Mouse (Mus musculus): ENCODE results near the gene Serpina3c.
A peak's percentile ranks its signal among the peaks of the same experiment; 100 is the strongest.

Serpina3c gene

DNA sequence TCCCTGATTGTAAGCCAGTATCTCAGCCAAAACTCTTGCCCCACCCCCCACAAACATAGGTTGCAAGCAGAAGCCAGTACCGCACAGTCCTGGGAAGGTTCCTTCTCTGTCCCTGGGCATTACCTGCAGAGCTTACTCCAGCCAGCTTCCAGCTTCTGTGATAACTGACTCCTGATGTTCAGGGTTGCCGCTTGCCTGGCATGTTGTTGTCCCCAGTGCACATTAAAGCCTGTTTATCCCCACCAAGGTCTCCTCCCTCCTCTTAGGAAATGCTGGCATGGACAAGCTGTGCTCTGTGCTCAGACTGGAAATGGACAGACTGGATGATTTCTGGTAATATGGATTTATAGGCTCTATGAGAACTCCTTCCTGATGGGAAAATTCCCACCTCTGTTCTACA, at the start of gene Serpina3c:
Serpina3c (minus strand) TSS at position 215 of the 400 bp plus-strand sequence.
- no peak for DNase-seq (ENCODE audit: extremely low read depth, low read depth)

DNA sequence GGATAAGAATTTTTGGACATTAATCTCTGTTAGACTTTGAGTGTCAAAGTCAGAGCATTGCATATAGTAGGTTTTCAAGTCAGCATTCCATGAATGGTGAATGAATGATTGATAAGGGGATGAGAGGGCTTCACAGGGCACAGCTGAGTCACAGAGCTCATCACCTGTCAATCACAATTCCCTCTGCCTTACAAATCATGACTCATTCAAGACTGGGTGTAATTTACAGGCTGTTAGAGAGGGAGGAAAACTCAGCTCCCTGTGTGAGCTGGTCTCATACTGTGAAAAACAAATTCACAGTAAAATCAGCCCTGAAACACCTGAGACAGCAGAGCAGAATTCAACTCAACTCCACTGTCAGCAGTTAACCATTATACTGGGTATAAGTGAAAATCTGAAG, 37.2 kb upstream of the Serpina3c start:
- no peak for DNase-seq (ENCODE audit: extremely low read depth, low read depth)

DNA sequence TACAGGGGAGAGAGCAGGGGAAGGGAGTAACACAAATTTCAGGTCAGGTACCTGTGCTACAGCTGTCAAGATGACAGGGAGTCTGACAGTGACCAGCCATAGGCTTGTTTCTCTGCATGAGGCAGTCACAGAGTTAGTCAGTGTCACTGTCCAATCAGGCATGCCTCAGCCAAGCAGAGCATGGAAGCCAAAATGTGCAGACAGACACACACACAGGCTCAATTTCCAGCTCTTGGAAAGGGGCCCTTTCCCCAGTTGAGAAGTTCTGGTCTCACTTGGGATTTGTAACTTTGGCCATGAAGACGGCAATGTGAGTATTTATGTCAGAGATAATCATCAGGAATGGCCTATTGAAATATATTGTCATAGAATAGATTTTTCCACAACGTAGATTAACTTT, 35.6 kb upstream of the Serpina3c start:
- DNase-seq (ENCODE audit: extremely low read depth, low read depth) = no peak

DNA sequence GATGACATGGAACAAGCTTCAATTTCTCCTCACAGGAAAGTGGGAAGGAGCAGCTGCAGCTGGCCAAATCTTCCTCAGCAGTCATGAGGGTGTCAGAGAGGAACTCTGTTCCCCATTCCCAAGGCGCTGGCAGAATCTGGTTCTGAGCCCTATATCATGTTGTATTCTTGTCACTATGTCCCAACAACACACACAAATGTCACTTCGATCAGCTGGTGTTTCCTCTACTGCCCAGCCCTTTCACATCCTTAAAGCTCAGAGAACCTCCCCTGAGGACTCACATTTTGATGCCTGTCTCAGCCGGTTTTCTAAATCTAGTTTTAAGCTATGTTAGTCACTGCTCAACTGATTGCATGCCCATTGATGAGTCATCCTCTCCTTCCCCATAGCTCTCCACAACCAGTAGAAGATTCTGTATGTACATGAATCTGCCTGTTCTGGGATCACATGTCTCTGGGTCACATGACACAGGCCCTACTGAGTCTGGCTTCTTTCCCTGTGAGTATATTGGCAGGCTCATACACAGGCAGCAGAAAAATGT, 32.4 kb upstream of the Serpina3c start:
- DNase-seq (ENCODE audit: extremely low read depth, low read depth) = no peak

DNA sequence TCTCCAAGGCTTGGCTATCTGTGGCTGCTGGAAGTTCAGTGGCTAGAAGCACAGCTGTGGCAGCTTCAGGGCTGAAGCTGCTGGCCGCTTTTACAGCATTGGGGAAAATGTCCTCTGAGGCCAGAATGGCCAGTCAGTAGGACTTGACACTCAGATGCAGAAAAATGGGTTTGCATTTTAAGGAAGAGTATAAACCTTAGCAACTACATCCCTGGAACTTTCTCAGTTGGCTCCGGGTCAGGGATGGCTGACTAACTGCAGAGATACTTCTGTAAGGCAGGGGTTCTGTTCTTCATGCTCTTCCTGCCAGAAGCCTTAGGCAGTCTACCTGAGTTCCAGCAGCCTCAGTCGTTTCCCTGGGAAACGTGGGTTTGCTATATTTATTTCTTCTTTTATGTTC, 31.4 kb upstream of the Serpina3c start:
- DNase-seq (ENCODE audit: extremely low read depth, low read depth) = no peak

DNA sequence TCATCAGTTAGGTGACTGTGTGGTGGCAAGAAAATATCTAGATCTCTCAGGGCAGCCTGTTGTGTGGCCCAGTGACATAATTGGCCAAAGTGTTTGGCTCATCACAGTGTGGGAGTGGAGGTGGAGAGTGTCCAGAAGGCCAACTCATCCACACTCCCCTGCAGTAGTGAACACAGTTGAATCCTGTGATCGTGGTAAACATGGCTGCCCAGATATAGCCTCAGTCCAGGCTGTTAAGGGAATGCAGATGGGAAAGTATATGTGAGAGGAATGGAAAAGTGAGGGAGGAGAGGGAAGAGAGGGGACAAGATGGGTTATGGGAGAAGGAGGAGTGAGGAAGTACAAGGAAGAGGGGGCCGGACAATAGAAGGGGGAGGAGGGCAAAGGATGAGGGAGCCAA, 25.3 kb upstream of the Serpina3c start:
- no peak for DNase-seq (ENCODE audit: extremely low read depth, low read depth)

DNA sequence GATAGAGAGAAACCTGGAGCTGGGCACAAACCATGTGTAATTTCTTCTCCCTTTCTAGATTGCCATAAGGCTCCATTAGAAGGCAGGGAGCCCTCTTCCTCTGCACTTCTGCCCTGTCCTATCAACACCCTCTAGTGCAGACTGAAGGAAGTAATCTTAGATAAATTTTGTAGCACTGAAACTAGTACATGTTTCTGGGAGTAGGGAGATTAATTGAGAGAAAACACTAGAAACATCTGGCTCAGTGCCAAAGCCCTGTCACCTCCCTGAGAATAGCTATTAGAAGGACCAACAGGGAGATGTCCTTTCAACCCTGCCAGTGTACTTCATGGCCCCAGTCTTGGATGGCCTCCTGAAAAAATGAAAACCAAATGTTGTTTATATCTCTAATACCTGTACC, 24.9 kb upstream of the Serpina3c start:
- DNase-seq (ENCODE audit: extremely low read depth, low read depth) = no peak

DNA sequence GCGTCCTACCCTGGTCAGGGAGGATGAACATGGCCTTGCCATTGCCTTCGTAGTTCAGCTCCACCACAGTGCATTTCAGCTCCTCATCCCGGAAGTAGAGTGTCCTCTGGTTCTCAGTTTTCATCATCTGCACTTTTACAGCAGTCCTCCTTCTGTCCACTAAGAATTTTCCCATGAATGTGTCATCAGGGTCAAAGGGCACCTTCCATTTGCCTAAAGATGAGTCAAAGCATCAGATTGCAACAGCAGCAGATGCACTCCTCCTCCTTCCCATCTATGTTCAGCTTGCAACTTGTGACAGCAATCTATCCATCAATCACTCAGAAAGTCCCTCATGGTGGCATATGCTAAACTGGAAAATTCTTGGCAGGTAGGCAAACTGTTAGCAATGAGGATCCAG, 22.0 kb upstream of the Serpina3c start:
- no peak for DNase-seq (ENCODE audit: extremely low read depth, low read depth)

DNA sequence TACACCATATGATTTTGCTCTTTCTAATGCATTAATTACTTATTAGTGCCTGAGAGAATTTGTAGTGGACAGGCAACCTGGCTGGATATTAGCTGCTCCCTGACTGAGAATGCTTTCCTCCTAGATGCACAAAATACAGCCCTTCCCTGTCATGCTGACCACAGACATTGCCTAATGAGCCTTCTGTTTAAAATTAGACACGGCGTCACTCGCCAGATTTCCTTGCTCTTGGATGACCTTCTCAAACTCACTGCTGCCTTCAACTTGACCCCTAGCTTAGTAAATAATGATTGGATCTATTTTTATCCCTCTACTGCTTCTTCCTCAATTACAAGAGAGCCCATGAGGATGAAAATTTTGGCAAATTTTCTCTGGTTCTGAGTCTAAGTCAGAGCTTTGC, 21.1 kb upstream of the Serpina3c start:
- DNase-seq (ENCODE audit: extremely low read depth, low read depth) = no peak

DNA sequence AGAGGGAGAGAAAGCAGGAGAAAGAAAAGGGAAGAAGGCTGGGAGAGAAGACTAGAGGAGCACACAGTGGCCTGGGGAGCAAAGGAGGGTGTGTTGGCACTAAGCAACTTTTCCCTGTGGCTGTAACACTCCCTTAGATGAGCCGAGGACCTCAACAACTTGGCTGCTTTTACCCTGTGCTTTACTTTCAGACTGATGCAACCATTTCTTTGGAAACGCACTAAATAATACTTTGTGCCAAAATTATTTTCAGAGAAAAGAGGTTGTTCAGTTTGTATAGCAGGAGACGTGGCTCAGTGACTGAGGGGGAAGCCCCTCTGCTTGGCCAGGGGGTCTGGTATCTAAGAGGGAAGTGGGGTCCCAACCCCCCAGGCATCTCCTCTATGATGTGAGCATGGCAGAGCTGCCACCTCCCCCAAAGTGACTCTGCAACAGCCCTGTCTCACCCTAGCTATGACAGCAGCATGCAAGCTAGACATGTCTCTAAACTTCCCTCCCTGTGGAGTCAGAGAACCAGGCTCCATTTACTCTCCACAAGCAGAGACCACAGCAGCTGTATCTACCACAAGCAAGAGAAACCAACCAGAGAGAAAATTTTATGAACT, 527 bp downstream of the Serpina3c start:
- DNase-seq (ENCODE audit: extremely low read depth, low read depth) = no peak

DNA sequence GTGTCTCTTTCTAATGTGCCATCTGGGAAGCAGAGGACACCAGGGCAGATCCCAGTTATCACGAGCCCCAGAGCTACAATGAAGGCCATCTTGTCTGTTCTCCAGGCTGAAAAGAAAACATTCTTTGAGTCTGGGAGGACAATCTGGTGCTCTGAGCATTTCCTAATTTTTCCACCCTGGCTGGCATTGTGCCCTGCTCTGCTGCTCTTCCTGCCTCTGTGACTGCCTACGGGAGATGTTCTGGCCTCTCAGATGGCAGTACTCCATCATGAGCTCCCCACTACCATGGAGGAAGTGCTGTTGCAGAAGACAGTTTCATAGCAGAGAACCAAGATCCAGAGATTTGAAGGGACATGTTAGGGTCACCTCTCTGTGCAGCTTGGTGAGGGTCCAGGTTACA, 1.7 kb downstream of the Serpina3c start:
- no peak for DNase-seq (ENCODE audit: extremely low read depth, low read depth)

DNA sequence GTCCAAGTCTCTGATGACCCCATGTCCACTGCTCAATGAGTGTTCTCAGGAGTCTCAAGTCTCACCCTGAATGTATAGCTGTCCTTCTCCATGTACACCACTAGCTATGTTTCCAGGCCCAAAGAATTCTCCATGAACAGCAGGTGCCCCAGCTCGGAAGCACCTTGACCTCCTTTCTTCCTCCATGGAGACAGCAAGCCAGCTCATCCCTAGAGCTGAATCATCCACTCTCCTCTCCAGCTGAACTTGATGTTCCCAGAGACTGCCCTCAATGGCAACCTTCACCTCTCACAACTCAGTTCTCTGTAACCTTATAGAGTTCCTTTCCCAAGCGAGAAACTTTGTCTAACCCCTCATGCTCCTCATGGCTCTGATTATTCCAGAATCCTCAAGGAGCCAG, 8.1 kb downstream of the Serpina3c start:
- no peak for DNase-seq (ENCODE audit: extremely low read depth, low read depth)

DNA sequence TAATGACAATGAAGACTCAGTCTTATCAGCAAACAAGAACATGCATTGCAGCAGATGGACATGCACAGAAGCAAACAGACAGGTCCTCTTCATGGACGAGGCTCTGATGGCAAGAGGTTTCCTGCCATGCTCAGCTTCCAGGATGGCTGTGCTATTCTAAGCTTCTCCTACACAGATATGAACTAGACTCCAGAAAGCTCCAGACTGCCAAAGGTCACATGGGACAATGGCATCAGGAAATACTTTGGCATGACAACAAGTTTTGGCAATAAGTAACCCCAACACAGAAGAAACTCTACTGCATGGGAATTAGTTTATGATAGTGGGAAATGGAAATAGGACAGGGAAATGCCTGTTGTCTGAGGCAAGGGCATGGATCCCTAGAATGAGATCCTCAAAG, 10.4 kb downstream of the Serpina3c start:
- DNase-seq (ENCODE audit: extremely low read depth, low read depth) = no peak

DNA sequence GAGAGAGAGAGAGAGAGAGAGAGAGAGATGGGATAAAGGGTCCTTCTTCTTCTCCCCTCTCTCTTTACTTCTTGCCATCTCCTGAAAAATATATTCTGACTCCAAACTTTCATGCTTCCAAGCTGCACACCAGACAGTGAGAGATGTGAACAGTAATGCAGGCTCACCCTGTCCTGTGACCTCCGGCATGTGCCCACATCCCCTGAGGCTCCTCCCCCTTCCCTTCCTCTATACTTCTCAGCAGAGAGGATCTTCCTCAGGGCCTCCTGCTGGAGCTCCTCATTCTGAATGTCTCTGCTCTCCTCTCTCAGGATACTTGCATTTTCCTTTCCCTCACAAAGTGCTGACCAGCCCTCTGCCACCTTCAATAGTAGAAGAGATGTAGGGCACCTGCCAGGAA, 11.2 kb downstream of the Serpina3c start:
- DNase-seq (ENCODE audit: extremely low read depth, low read depth) = no peak

DNA sequence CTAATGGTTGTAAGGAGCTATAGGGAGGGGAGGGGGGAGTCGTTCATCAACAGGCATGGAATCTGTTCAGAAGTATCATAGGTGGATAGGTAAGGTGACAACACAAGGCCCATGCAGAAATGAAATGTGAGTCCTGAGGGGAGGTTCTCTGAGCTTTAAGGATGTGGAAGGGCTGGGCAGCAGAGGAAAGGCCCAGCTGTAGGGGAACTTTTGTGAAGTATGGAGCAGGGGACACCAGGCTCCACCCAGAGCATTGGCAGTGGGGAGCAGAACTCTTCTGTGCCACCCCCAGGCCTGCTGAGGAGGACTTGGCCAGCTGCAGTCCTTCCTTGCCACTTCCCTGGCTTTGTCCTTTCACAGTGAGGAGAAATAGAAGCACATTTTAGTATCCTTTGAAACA, 12.2 kb downstream of the Serpina3c start:
- DNase-seq (ENCODE audit: extremely low read depth, low read depth) = no peak

DNA sequence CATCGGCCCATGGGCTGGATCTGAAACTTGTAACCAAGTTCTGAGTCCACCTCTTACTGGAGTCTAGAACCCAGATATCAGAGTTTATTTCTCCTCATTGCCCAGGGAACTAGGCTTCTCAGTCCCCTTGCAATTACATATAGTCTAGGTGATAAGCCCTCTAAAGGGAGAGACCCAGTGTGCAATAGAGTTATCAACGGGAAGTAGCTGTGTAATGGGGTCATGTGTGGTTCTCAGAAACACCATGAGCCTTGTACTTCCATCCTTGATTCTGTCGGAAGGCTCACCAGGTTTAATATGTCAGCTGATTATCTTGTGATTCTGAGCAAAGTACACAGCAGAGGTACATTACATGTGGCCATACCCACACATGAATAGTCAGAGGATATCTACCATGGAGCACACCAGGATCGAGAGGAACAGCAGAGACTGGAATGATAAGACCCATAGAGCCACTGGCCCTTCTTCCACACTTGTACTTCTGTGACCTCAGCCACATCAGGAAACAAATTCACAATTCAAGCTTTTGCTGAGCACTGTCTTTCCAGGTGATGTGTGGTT, 13.0 kb downstream of the Serpina3c start:
- DNase-seq (ENCODE audit: extremely low read depth, low read depth) = peak; percentile 6

DNA sequence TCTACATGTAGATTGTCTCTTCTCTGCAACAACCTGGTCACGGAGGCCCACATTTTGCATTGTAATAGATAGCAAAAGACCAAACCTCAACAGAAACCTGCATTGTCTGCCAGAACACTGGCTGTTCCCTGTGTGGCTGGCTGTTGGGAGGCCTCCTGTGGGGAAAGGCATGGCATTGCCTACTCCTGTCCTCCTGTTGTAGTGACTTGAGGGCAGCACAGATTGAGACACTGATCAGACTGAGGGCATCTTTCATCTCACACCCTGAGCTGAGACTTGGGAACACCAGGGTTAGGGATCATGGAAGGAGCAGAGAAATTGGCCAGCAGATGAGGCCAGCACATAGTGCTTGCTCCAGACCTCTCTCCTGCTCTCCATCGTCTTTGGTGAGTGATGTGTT, 15.5 kb downstream of the Serpina3c start:
- no peak for DNase-seq (ENCODE audit: extremely low read depth, low read depth)

DNA sequence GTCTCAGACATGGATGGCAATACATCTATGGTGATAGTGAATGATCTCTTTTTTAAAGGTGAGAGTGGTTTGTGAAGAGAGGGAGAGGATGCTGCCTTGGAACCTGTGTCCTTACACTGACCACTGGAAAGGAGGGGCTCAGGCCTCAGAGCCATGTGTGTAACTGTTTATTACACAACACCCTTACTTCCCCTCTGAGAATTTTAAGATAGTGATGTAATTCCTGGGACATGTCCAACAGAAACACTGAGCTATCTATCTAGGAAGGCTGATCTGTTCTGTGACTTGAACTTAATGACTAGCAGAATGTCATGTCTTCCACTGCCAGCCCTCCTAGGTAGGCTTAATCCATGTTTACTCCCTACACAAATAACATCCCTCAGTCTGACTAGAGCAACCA, 22.6 kb downstream of the Serpina3c start:
- no peak for DNase-seq (ENCODE audit: extremely low read depth, low read depth)

DNA sequence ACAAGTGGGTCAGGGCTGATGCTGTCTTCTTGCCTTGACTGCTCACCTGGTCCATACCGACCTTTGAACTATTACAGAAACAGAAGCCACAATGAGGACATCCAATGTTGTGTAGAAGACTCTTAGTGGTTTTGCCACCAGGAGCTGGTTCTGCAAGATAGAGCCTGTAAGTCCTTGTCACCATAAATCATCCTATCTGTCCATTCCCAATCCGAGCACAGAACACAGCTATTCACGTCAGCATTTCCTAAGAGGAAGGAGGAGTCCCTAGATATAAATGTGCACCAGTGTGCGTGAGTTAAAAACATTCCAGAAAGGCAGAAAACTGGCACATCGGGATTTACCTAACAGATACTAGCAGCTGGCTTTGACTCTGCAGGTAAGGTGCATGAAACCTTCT, 26.0 kb downstream of the Serpina3c start, which contains the start of gene Serpina3b:
Serpina3b (plus strand) TSS at position 301 of the 400 bp plus-strand sequence.
- DNase-seq (ENCODE audit: extremely low read depth, low read depth) = no peak

DNA sequence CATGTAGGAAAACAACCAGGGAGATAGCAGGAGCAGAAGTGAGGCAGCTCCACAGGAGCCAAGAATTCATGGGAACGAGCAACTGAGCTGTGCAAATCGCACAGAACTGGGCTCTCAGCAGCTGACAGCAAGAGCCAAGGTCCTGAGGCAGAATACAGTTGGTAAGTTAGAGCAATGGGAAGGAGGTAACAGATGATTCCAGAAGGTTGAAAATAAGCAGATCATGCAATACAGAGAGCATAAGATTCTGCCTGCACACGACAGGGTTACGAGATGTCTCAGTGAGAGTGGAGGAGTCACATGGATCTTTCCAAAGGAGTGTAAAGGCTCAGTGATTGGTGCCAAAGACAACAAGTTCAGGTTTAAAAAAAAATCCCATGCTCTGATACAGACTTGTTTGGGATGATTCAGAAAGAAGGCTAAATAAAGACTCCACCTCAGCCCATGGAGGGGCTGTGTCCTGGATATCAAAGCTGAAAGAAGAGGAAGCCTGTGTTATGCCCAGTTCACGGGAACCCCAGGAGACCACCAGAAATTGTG, 28.6 kb downstream of the Serpina3c start:
- DNase-seq (ENCODE audit: extremely low read depth, low read depth) = no peak

DNA sequence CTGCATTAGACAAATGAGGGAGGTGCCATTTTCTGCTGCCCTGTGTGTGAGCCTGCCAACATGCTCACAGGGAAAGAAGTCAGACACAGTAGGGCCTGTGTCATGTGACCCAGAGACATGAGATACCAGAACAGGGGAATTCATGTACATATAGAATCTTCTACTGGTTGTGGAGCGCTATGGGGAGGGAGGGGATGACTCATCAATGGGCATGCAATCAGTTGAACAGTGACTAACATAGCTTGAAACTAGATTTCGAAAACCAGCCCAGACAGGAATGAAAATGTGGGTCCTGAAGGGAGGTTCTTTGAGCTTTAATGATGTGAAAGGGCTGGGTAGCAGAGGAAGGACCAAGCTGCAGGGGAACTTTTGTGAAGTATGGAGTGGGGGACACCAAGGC, 29.7 kb downstream of the Serpina3c start:
- no peak for DNase-seq (ENCODE audit: extremely low read depth, low read depth)

DNA sequence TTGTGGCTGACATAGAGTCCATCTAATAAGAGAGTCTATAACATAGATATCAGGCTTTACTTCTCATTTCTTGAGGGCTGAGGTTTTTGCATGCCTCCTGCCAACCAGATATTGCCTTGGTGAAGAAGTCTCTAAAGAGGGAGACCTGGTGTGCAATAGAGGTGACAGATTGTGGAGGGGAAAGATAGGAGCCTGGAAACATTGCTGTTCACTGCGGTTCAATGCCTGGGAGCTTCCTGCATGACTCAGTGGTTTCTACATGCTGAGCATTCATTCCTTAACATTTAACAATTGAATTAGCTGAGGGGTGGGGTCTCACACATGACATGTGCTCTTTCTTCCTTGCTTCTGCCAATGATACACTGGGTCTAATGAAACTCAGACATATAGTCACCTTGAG, 30.6 kb downstream of the Serpina3c start:
- no peak for DNase-seq (ENCODE audit: extremely low read depth, low read depth)

DNA sequence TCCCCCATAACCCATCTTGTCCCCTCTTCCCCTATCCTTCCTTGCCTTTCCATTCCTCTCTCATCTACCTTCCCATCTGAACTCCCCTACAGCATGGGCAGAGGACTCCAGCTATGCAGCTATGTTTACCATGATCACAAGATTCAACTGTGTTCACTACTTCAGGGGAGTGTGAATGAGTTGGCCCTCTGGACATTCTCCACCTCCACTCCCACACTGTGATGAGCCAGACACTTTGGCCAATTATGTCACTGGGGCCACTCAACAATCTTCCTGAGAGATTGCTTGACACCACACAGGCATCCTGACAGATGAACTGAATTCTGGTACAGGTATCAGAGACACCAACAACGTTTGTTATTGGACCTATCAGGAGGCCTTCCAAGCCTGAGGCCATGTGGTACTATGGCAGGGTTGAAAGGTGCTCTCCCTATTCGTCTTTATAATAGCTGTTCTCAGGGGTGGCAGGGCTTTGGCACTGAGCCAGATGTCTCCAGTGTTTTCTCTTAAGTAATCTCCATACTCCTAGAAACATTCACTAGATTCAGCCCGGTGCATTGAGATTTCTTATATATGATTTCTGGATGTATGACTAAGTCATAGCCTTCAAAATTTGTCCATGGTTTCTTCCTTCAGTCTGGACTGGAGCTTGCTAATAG, 38.6 kb downstream of the Serpina3c start:
- no peak for DNase-seq (ENCODE audit: extremely low read depth, low read depth)
